Mouse (Mus musculus): ENCODE data around the gene Xirp1. TPM values are rescaled to one million over a fixed set of nuclear protein-coding genes. Genes with fewer than 3 reads are reported as not detected.

The Xirp1 gene
- polyA plus RNA-seq, 1 experiment from 2014 or later: 57.1 TPM

DNA sequence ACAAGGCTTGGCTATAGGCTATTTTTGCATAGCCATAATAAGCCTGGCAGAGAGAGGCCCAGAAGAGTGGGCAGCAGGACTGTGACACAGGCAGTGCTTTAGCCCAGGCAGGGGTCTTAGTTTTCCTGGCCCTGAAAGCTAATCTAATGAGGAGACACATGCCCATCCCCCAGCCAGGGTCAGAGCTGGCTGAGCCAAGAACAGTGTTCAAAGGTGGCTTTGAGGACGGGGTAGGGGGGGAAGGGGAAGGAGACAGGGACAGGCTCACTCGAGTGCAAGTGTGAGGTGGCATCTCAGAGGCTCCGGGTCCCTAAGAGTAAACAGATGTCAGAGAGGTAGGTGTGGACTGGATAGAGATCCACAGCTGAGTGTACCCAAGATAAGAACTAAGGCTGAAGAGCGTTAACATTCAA lies 42.6 kb downstream of the Xirp1 start:
- Histone ChIP-seq H3K9ac (ENCODE audit: low read length) (peak overlapping the region; percentile 87), H3K4me1 (ENCODE audit: control insufficient read depth in 2 of 2, insufficient read depth in 2 of 2, low read length in 2 of 2) (peaks cover 63 to 73% of the 10 kb centered on the region in 2 experiments), H3K27me3 (ENCODE audit: control insufficient read depth, insufficient read depth, low read length) (no peaks in the 10 kb centered on the region), H3K36me3 (ENCODE audit: control insufficient read depth, insufficient read depth, low read length) (peaks cover 4% of the 10 kb centered on the region; the same call in 1 of the 2 replicates), H3K27ac (replicated peaks in 1 of 2; ENCODE audit: control insufficient read depth in 1 of 2, insufficient read depth in 1 of 2, low read depth in 2 of 2, low read length in 2 of 2) (peak overlapping the region; percentile 99), H3K4me3 (ENCODE audit: control insufficient read depth in 1 of 2, insufficient read depth in 1 of 2, low read depth in 1 of 2, low read length in 2 of 2) (peak overlapping the region; percentile 87 to 90), H3K9me3 (ENCODE audit: control insufficient read depth, low read length) (no peaks in the 10 kb centered on the region), H3K4me2 (ENCODE audit: low read length) (peak overlapping the region; percentile 96)
- ATAC-seq (ENCODE audit: insufficient number of reproducible peaks, insufficient read depth, low FRiP score, low read depth): no peak
- WGBS: 0% methylated on average over 4 of the region's 4 CpGs

DNA sequence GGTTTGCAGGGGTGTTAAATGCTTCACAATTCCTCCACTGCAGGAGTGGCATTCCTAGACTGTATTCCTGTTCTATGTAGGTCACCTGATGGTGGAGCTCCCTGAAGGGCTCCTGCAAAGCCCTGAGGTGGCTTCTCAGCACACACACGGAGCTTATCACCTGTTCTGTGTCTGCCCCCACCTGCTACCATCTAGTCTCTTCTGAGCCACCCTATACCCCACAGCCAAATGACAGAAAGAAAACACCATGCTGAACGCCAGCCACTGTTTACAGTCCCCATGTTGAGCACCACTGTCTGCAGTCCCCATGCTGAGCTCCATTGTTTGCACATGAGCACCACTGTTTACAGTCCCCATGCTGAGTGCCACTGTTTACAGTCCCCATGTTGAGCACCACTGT lies 43.6 kb downstream of the Xirp1 start:
- no peak for ATAC-seq (ENCODE audit: insufficient number of reproducible peaks, insufficient read depth, low FRiP score, low read depth)
- Histone ChIP-seq H3K36me3 (ENCODE audit: control insufficient read depth, insufficient read depth, low read length) (peaks cover 11% of the 10 kb centered on the region), H3K4me3 (ENCODE audit: control insufficient read depth in 1 of 2, insufficient read depth in 1 of 2, low read depth in 1 of 2, low read length in 2 of 2) (no peak overlapping the region), H3K9me3 (ENCODE audit: control insufficient read depth, low read length) (no peaks in the 10 kb centered on the region), H3K9ac (ENCODE audit: low read length) (no peak overlapping the region), H3K27me3 (ENCODE audit: control insufficient read depth, insufficient read depth, low read length) (no peaks in the 10 kb centered on the region), H3K4me2 (ENCODE audit: low read length) (no peak overlapping the region), H3K4me1 (ENCODE audit: control insufficient read depth in 2 of 2, insufficient read depth in 2 of 2, low read length in 2 of 2) (peaks cover 63 to 71% of the 10 kb centered on the region in 2 experiments), H3K27ac (replicated peaks in 1 of 2; ENCODE audit: control insufficient read depth in 1 of 2, insufficient read depth in 1 of 2, low read depth in 2 of 2, low read length in 2 of 2) (peak overlapping the region in 1 of 2 experiments; percentile 99; a peak in 3 of 4 replicates)
- 56% methylated on average over 2 of the region's 2 CpGs for WGBS

DNA sequence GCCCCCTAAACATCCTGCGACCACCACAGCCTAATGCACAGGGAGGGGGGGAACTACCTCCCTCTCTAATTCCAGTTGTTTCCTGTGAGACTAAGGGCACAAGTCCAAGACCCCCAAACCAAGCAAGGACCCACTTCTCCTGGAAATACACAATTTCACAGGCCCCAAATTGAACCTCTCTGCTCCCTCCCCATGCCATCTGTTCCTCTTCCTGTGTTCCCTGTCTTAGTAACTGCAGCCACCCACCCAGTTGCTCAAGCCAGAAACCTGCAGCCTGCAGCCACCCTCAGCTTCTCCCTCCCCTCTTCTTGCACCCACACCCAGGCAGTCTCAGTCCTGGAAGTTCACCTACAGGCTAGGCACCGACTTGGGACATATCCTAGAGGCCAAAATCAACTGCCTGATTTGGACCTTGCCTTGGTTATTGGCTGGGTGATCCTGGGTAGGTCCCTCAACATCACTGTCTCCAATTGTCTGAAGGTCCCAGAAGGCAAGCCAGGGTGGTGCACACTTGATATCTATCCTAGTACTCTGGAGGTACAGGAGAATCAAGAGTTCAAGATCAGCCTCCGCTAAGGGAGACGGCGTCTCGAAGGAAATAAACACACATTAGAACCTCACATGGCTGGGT lies 44.5 kb downstream of the Xirp1 start:
- no peak overlapping the region for H3K4me3 ChIP-seq (ENCODE audit: control insufficient read depth in 1 of 2, insufficient read depth in 1 of 2, low read depth in 1 of 2, low read length in 2 of 2)
- H3K4me1 ChIP-seq (ENCODE audit: control insufficient read depth in 2 of 2, insufficient read depth in 2 of 2, low read length in 2 of 2): peaks cover 55 to 65% of the 10 kb centered on the region in 2 experiments
- no peak overlapping the region for H3K27ac ChIP-seq (replicated peaks in 1 of 2; ENCODE audit: control insufficient read depth in 1 of 2, insufficient read depth in 1 of 2, low read depth in 2 of 2, low read length in 2 of 2)
- WGBS: 82% methylated on average over 6 of the region's 6 CpGs
- no peak overlapping the region; the same call in 1 of the 2 replicates for H3K9ac ChIP-seq (ENCODE audit: low read length)
- no peaks in the 10 kb centered on the region for H3K9me3 ChIP-seq (ENCODE audit: control insufficient read depth, low read length)
- peaks cover 15% of the 10 kb centered on the region for H3K36me3 ChIP-seq (ENCODE audit: control insufficient read depth, insufficient read depth, low read length)
- no peaks in the 10 kb centered on the region for H3K27me3 ChIP-seq (ENCODE audit: control insufficient read depth, insufficient read depth, low read length)
- no peak overlapping the region for H3K4me2 ChIP-seq (ENCODE audit: low read length)
- ATAC-seq (ENCODE audit: insufficient number of reproducible peaks, insufficient read depth, low FRiP score, low read depth): no peak

DNA sequence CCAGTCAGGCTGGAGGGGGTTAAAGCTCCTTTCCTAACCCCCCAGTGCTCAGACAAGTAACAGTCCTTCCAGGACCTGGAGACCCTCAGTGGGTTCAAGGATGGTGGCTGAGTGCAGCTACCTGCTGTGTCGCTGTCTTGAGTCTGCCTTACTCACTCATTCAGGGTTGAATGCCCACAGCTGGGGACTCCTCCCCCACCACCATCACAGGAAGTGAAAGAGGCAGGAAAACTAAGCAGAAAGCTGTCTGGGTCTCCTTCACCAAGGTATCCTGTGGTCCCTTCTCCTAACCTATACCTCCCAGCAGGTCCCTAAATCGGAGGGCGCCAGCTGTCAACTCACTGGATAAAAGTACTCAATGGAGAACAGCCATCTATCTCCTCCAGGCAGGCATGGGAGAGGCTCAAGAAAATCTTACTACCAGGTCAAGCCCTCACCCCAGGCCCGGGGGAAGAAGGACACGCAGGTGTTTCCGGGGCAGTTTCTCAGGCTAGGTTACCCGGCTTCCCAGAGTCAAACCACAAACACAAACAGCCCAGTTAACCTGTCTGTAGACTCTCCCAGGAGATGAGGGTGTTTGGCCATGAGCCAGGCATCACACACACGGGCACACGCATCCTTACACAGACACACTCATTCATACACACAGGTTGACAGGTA lies 45.1 kb downstream of the Xirp1 start:
- Histone ChIP-seq H3K36me3 (ENCODE audit: control insufficient read depth, insufficient read depth, low read length) (peaks cover 21% of the 10 kb centered on the region), H3K9me3 (ENCODE audit: control insufficient read depth, low read length) (no peaks in the 10 kb centered on the region), H3K27me3 (ENCODE audit: control insufficient read depth, insufficient read depth, low read length) (no peaks in the 10 kb centered on the region), H3K27ac (replicated peaks in 1 of 2; ENCODE audit: control insufficient read depth in 1 of 2, insufficient read depth in 1 of 2, low read depth in 2 of 2, low read length in 2 of 2) (peak overlapping the region; percentile 19 to 56; a peak in 3 of 4 replicates), H3K4me1 (ENCODE audit: control insufficient read depth in 2 of 2, insufficient read depth in 2 of 2, low read length in 2 of 2) (peaks cover 54 to 64% of the 10 kb centered on the region in 2 experiments), H3K4me2 (ENCODE audit: low read length) (0 out of 2 replicates have a peak overlapping the region, but pooled peaks have one; percentile 9), H3K9ac (ENCODE audit: low read length) (peak overlapping the region; percentile 1; the same call in 1 of the 2 replicates), H3K4me3 (ENCODE audit: control insufficient read depth in 1 of 2, insufficient read depth in 1 of 2, low read depth in 1 of 2, low read length in 2 of 2) (no peak overlapping the region)
- WGBS: 55% methylated on average over 9 of the region's 9 CpGs
- no peak for ATAC-seq (ENCODE audit: insufficient number of reproducible peaks, insufficient read depth, low FRiP score, low read depth)

DNA sequence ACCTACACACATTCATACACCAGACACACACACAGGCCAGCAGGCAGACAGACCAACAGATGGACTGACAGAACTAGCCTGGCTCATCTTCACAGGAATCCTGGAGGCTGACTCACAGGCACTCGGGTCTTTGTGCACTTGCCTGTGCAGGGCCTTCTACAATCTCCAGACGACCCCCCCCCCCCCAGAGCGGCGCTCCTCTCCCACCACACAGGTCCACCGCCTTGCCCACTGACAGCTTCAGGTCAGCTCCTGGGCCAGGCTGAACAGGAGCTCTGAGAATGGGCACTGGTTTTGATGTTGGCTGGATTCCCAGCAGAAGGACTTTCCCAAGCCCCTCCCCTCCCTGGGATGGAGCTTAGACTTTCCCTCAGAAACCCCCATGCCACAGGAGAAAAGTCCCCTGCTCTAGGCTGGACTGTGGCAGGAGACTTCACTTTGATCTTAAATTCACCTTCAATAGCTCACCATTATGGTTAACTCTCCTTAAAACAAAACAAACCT lies 45.8 kb downstream of the Xirp1 start:
- 18% methylated on average over 5 of the region's 5 CpGs for WGBS
- Histone ChIP-seq H3K4me3 (ENCODE audit: control insufficient read depth in 1 of 2, insufficient read depth in 1 of 2, low read depth in 1 of 2, low read length in 2 of 2) (no peak overlapping the region), H3K27ac (replicated peaks in 1 of 2; ENCODE audit: control insufficient read depth in 1 of 2, insufficient read depth in 1 of 2, low read depth in 2 of 2, low read length in 2 of 2) (peak overlapping the region; percentile 51 to 56), H3K4me1 (ENCODE audit: control insufficient read depth in 2 of 2, insufficient read depth in 2 of 2, low read length in 2 of 2) (peaks cover 51 to 62% of the 10 kb centered on the region in 2 experiments), H3K9ac (ENCODE audit: low read length) (0 out of 2 replicates have a peak overlapping the region, but pooled peaks have one; percentile 52), H3K27me3 (ENCODE audit: control insufficient read depth, insufficient read depth, low read length) (no peaks in the 10 kb centered on the region), H3K36me3 (ENCODE audit: control insufficient read depth, insufficient read depth, low read length) (peaks cover 28% of the 10 kb centered on the region), H3K9me3 (ENCODE audit: control insufficient read depth, low read length) (no peaks in the 10 kb centered on the region), H3K4me2 (ENCODE audit: low read length) (peak overlapping the region; percentile 43)
- no peak for ATAC-seq (ENCODE audit: insufficient number of reproducible peaks, insufficient read depth, low FRiP score, low read depth)

DNA sequence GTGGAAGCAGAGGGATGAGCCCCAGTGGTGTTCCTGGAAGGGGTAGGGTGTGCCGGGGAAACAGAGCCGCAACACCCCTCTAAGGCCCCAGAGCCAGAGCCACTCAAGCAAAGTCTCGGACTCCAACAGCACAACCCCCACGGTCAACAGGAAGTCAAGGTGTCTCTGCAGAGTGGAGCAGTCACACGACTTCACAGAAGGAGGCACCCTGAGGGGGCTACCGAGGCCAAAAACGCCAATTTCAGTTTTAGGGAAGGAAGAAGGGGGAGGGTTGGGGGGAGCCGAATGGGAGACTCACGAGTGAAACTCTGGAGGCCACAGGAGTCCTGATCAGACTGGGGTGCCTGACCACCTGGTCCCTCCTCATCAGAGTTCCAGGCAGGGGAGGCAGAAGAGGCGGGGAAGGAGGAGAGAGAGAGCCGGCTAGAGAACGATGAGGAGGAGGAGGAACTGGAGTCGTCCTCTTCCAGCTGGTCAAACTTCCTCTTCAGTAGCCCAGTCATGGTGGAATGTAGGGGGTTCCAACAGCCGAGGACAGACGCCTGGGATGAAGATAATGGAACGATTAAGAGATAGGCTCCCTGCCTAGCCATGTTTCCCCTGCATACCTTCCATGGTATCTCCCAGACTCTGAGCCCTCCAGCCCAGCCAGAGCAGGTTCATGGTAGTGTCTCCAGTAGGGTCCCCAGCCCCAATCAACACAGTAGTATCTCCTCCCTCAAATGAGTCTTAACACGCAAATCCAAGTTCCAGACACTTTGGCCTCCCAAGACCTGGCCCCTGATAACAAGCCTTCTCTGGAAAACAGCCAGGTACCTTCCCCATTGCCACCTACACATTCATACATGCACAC lies 46.5 kb downstream of the Xirp1 start:
- no peaks in the 10 kb centered on the region for H3K9me3 ChIP-seq (ENCODE audit: control insufficient read depth, low read length)
- peaks cover 35% of the 10 kb centered on the region for H3K36me3 ChIP-seq (ENCODE audit: control insufficient read depth, insufficient read depth, low read length)
- peak overlapping the region; percentile 52 for H3K9ac ChIP-seq (ENCODE audit: low read length)
- H3K4me1 ChIP-seq (ENCODE audit: control insufficient read depth in 2 of 2, insufficient read depth in 2 of 2, low read length in 2 of 2): peaks cover 46 to 55% of the 10 kb centered on the region in 2 experiments
- H3K27me3 ChIP-seq (ENCODE audit: control insufficient read depth, insufficient read depth, low read length): no peaks in the 10 kb centered on the region
- H3K4me2 ChIP-seq (ENCODE audit: low read length): peak overlapping the region; percentile 43
- ATAC-seq (ENCODE audit: insufficient number of reproducible peaks, insufficient read depth, low FRiP score, low read depth): no peak
- H3K27ac ChIP-seq (replicated peaks in 1 of 2; ENCODE audit: control insufficient read depth in 1 of 2, insufficient read depth in 1 of 2, low read depth in 2 of 2, low read length in 2 of 2): peak overlapping the region in 1 of 2 experiments; percentile 51; a peak in 2 of 4 replicates
- no peak overlapping the region for H3K4me3 ChIP-seq (ENCODE audit: control insufficient read depth in 1 of 2, insufficient read depth in 1 of 2, low read depth in 1 of 2, low read length in 2 of 2)
- 21% methylated on average over 17 of the region's 17 CpGs for WGBS

DNA sequence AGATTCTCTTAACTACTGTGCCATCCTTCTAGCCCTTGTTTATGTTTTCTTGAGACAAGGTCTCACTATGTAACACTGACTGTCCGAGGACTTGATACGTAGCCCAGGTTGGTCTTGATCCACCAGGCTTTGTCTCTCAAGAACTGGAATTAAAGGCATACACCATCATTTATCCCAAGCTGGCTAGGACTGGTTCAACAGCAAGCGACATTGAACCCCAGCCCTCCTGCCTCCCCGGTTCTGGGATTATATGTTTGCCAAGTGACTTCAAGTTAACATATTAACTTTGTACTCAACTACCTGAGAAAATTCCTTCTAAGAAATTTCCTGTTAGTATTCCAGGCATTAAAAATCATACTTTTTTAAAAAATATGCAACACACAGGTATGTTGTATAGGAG lies 48.1 kb downstream of the Xirp1 start:
- no peak for ATAC-seq (ENCODE audit: insufficient number of reproducible peaks, insufficient read depth, low FRiP score, low read depth)
- Histone ChIP-seq H3K4me3 (ENCODE audit: control insufficient read depth in 1 of 2, insufficient read depth in 1 of 2, low read depth in 1 of 2, low read length in 2 of 2) (no peak overlapping the region), H3K36me3 (ENCODE audit: control insufficient read depth, insufficient read depth, low read length) (peaks cover 45% of the 10 kb centered on the region), H3K4me1 (ENCODE audit: control insufficient read depth in 2 of 2, insufficient read depth in 2 of 2, low read length in 2 of 2) (peaks cover 41 to 52% of the 10 kb centered on the region in 2 experiments), H3K27ac (replicated peaks in 1 of 2; ENCODE audit: control insufficient read depth in 1 of 2, insufficient read depth in 1 of 2, low read depth in 2 of 2, low read length in 2 of 2) (no peak overlapping the region), H3K27me3 (ENCODE audit: control insufficient read depth, insufficient read depth, low read length) (no peaks in the 10 kb centered on the region), H3K9ac (ENCODE audit: low read length) (no peak overlapping the region), H3K4me2 (ENCODE audit: low read length) (no peak overlapping the region), H3K9me3 (ENCODE audit: control insufficient read depth, low read length) (no peaks in the 10 kb centered on the region)
- WGBS: 97% methylated on average over 4 of the region's 4 CpGs

Measured in heart, embryonic 14.5 days (tissue).